Mouse (Mus musculus) megakaryocyte progenitor cell, adult 5-6 weeks (primary cell): ENCODE measurements around the gene Mapk11. TPM values are rescaled to one million over a fixed set of nuclear protein-coding genes. Genes with fewer than 3 reads are reported as not detected.

ENCODE experiments used
- ATAC-seq: replicated peaks from 2 replicates; pipeline ENCODE4 v1.8.0; 2016; ENCODE audit warnings: mild to moderate bottlenecking, moderate TSS enrichment, inconsistent platforms; ENCODE audit not compliant: poor library complexity
- total RNA-seq, 2 experiments: library from RNA; stranded (forward) in 1 of 2; stranded (reverse) in 1 of 2; fragments of 157-497, 149-512 nt in 1 of 2; fragments of 200-1000 nt in 1 of 2; gene quantifications; 2 replicates each; pipeline versions ENCODE4 v1.2.3 to v1.2.4; 2015 to 2017

Gene Mapk11
- total RNA-seq, 2 experiments from 2014 or later, result not detected

GRCm38 (mm10) chr15:89106976-89107375 lies 42.5 kb downstream of the Mapk11 start:
- ATAC-seq, result no peak

GRCm38 (mm10) chr15:89106073-89106472 lies 43.4 kb downstream of the Mapk11 start:
- ATAC-seq, result no peak

DNA sequence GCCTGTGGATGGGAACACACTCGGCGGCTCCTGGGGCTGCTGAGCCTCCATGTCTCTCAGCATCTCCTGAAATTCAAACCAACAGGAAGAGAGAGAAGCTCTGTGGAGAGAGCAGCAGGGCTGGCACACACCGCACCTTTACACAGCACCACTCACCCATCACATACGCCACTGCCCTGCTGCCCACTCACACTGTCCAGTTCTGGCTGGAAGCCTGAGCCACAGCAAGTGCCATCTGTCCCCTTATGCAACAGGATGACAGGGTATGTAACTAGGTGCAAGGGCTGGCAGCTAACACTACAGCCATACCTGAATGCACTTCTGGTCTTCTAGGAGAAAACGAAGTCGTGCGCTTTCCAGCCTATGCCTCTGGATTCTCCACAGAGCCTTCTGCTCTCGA lies 45.0 kb downstream of the Mapk11 start:
- ATAC-seq, result no peak

DNA sequence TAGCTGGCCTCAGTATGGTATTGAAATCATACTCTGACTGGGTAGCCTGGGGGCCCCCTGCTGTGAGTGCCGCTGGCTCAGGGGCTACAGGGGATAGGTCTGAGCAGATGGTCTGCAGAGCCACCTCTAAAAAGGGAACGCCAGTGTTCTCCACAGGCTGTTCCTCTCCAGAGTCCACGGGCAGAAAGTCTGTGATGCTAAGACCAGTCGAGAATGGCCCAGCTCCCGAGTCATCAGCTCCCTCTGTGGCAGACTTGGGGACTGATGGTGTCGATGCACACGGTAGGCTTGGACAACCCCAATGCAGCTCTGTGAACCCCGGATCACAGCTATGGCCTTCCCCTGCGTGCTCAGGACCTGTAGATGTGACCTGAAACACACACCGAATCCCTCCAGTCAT lies 45.5 kb downstream of the Mapk11 start:
- no peak for ATAC-seq

- no peak for ATAC-seq
These were observed 46.8 kb downstream of the Mapk11 start for GRCm38 (mm10) chr15:89102646-89103045.

- no peak for ATAC-seq
These were observed 48.6 kb downstream of the Mapk11 start for GRCm38 (mm10) chr15:89100823-89101222.

GRCm38 (mm10) chr15:89098616-89099015 lies 50.8 kb downstream of the Mapk11 start:
- ATAC-seq, result no peak

GRCm38 (mm10) chr15:89097450-89097849 lies 52.0 kb downstream of the Mapk11 start:
- no peak for ATAC-seq

Other genes with a start within 250 kb of the Mapk11 start
- not detected in 2 replicates for gene Ttll8, start 195.2 kb downstream of the Mapk11 start, total RNA-seq (2015)
- gene Ttll8, start 195.2 kb downstream of the Mapk11 start, total RNA-seq (2017), result not detected in 2 replicates
- gene Mlc1, start 170.6 kb downstream of the Mapk11 start, total RNA-seq (2015), result not detected in 2 replicates
- not detected in 2 replicates for gene Mlc1, start 170.6 kb downstream of the Mapk11 start, total RNA-seq (2017)
- gene Mov10l1, start 166.7 kb downstream of the Mapk11 start, total RNA-seq (2015), result not detected in 2 replicates
- gene Mov10l1, start 166.7 kb downstream of the Mapk11 start, total RNA-seq (2017), result not detected in 2 replicates
- gene Panx2, start 89.9 kb downstream of the Mapk11 start, total RNA-seq (2015), result not detected in 2 replicates
- 0.20 TPM in 1 of 2 replicates, not detected in the other for gene Panx2, start 89.9 kb downstream of the Mapk11 start, total RNA-seq (2017)
- 27.4 and 29.7 TPM in 2 replicates for gene Trabd, start 74.5 kb downstream of the Mapk11 start, total RNA-seq (2015)
- gene Trabd, start 74.5 kb downstream of the Mapk11 start, total RNA-seq (2017), result 38.0 and 38.6 TPM in 2 replicates
- gene Selenoo, start 60.5 kb downstream of the Mapk11 start, total RNA-seq (2015), result 10.1 and 13.4 TPM in 2 replicates
- gene Selenoo, start 60.5 kb downstream of the Mapk11 start, total RNA-seq (2017), result 12.2 and 14.4 TPM in 2 replicates
- 22.2 and 24.7 TPM in 2 replicates for gene Tubgcp6, start 26.5 kb downstream of the Mapk11 start, total RNA-seq (2015)
- 16.6 and 35.5 TPM in 2 replicates for gene Tubgcp6, start 26.5 kb downstream of the Mapk11 start, total RNA-seq (2017)
- gene Hdac10, start 20.9 kb downstream of the Mapk11 start, total RNA-seq (2015), result 4.0 and 5.6 TPM in 2 replicates
- 9.8 and 12.0 TPM in 2 replicates for gene Hdac10, start 20.9 kb downstream of the Mapk11 start, total RNA-seq (2017)
- 0.49 TPM in 1 of 2 replicates, not detected in the other for gene Mapk12, start 8.9 kb downstream of the Mapk11 start, total RNA-seq (2015)
- gene Mapk12, start 8.9 kb downstream of the Mapk11 start, total RNA-seq (2017), result 0.04 and 0.47 TPM in 2 replicates
- gene Plxnb2, start 31.2 kb upstream of the Mapk11 start, total RNA-seq (2015), result 12.1 and 12.6 TPM in 2 replicates
- gene Plxnb2, start 31.2 kb upstream of the Mapk11 start, total RNA-seq (2017), result 9.3 and 14.5 TPM in 2 replicates
- 1.6 and 2.4 TPM in 2 replicates for gene Dennd6b, start 46.9 kb upstream of the Mapk11 start, total RNA-seq (2015)
- gene Dennd6b, start 46.9 kb upstream of the Mapk11 start, total RNA-seq (2017), result 1.3 and 2.5 TPM in 2 replicates
- 8.5 and 11.8 TPM in 2 replicates for gene Ppp6r2, start 61.9 kb upstream of the Mapk11 start, total RNA-seq (2015)
- 9.8 and 11.2 TPM in 2 replicates for gene Ppp6r2, start 61.9 kb upstream of the Mapk11 start, total RNA-seq (2017)
- 92.1 and 94.9 TPM in 2 replicates for gene Sbf1, start 165.7 kb upstream of the Mapk11 start, total RNA-seq (2015)
- 50.0 and 52.1 TPM in 2 replicates for gene Sbf1, start 165.7 kb upstream of the Mapk11 start, total RNA-seq (2017)
- not detected in 2 replicates for gene Adm2, start 173.1 kb upstream of the Mapk11 start, total RNA-seq (2015)
- gene Adm2, start 173.1 kb upstream of the Mapk11 start, total RNA-seq (2017), result not detected in 2 replicates
- gene Miox, start 184.8 kb upstream of the Mapk11 start, total RNA-seq (2015), result not detected in 2 replicates
- gene Miox, start 184.8 kb upstream of the Mapk11 start, total RNA-seq (2017), result not detected in 2 replicates
- 14.0 and 16.6 TPM in 2 replicates for gene Lmf2, start 206.0 kb upstream of the Mapk11 start, total RNA-seq (2015)
- gene Lmf2, start 206.0 kb upstream of the Mapk11 start, total RNA-seq (2017), result 7.4 and 11.7 TPM in 2 replicates
- gene Ncaph2, start 206.1 kb upstream of the Mapk11 start, total RNA-seq (2015), result 82.4 and 115 TPM in 2 replicates
- gene Ncaph2, start 206.1 kb upstream of the Mapk11 start, total RNA-seq (2017), result 96.7 and 97.9 TPM in 2 replicates
- 15.9 and 20.6 TPM in 2 replicates for gene Sco2, start 224.2 kb upstream of the Mapk11 start, total RNA-seq (2015)
- gene Sco2, start 224.2 kb upstream of the Mapk11 start, total RNA-seq (2017), result 14.4 and 14.7 TPM in 2 replicates
- gene Tymp, start 227.4 kb upstream of the Mapk11 start, total RNA-seq (2015), result 0.10 and 0.17 TPM in 2 replicates
- 0.42 and 0.71 TPM in 2 replicates for gene Tymp, start 227.4 kb upstream of the Mapk11 start, total RNA-seq (2017)
- gene Odf3b, start 229.7 kb upstream of the Mapk11 start, total RNA-seq (2015), result 0.90 and 2.7 TPM in 2 replicates
- 1.9 and 3.7 TPM in 2 replicates for gene Odf3b, start 229.7 kb upstream of the Mapk11 start, total RNA-seq (2017)
- 0.07 TPM in 1 of 2 replicates, not detected in the other for gene Klhdc7b, start 235.3 kb upstream of the Mapk11 start, total RNA-seq (2015)
- under 0.01 TPM in 1 of 2 replicates, not detected in the other for gene Klhdc7b, start 235.3 kb upstream of the Mapk11 start, total RNA-seq (2017)